Mouse (Mus musculus) thymus, adult 2 months (tissue): ENCODE measurements around the gene Ccl17.

Experiments used
- CTCF ChIP-seq: fragments of 200-500 bp; IDR thresholded peaks from 2 replicates; pipeline ENCODE4 v1.5.1; 2012; ENCODE audit warnings: mild to moderate bottlenecking, control low read depth, low read length, moderate library complexity, borderline replicate concordance; ENCODE audit not compliant: control insufficient read depth, poor library complexity, insufficient read depth; ENCODE audit errors: extremely low read depth
- POLR2A ChIP-seq: fragments of 200-500 bp; IDR thresholded peaks from 2 replicates; pipeline ENCODE4 v1.6.1; 2012; ENCODE audit warnings: mild to moderate bottlenecking, low read length, control low read depth, moderate library complexity; ENCODE audit not compliant: control insufficient read depth, poor library complexity, insufficient read depth; ENCODE audit errors: extremely low read depth

GRCm38 (mm10) chr8:94776346-94776745 is 33.9 kb upstream of the Ccl17 start:
- TF ChIP-seq CTCF (no peak), POLR2A (no peak)
